Mouse (Mus musculus) hindbrain, embryonic 12.5 days (tissue): ENCODE results near the gene AC161166.1. TPM values are rescaled to one million over a fixed set of nuclear protein-coding genes. Genes with fewer than 3 reads are reported as not detected.
"Not testable (repeated sequence)": the region's sequence is repeated elsewhere in the genome, so short reads cannot be mapped to it uniquely, and the experiment has no call there.

Source experiments
- ATAC-seq: fragments of 200-750 bp; cut with Nextera tagmentation; 2 replicates; pipeline ENCODE4 v1.8.0; 2017; ENCODE audit warnings: moderate TSS enrichment; ENCODE audit not compliant: low FRiP score
- H3K27ac ChIP-seq: fragments of 300-500 bp; sonication (generic); 2 replicates; pipeline ENCODE4 v1.5.1; 2016; ENCODE audit warnings: mild to moderate bottlenecking
- H3K27me3 ChIP-seq: fragments of 300-500 bp; sonication (generic); 2 replicates; pipeline ENCODE4 v1.6.1; 2016; ENCODE audit warnings: mild to moderate bottlenecking
- H3K36me3 ChIP-seq: fragments of 300-500 bp; sonication (generic); 2 replicates; pipeline ENCODE4 v1.6.1; 2016; ENCODE audit warnings: mild to moderate bottlenecking
- H3K4me1 ChIP-seq: fragments of 300-500 bp; sonication (generic); 2 replicates; pipeline ENCODE4 v1.6.1; 2016
- H3K4me2 ChIP-seq: fragments of 300-500 bp; sonication (generic); replicated peaks from 2 replicates; pipeline ENCODE4 v1.6.1; 2016; ENCODE audit warnings: mild to moderate bottlenecking
- H3K4me3 ChIP-seq: fragments of 300-500 bp; sonication (generic); 2 replicates; pipeline ENCODE4 v1.5.1; 2016; ENCODE audit warnings: mild to moderate bottlenecking
- H3K9ac ChIP-seq: fragments of 300-500 bp; sonication (generic); 2 replicates; pipeline ENCODE4 v1.6.1; 2016; ENCODE audit warnings: mild to moderate bottlenecking, moderate library complexity
- H3K9me3 ChIP-seq: fragments of 300-500 bp; sonication (generic); replicated peaks from 2 replicates; pipeline ENCODE4 v1.6.1; 2016; ENCODE audit warnings: mild to moderate bottlenecking
- WGBS: fragments of 180-500 bp; shearing (Covaris S2); methylation state at CpG from one replicate; pipeline ENCODE4 v1.1.7; 2016; 5-methylcytosine and 5-hydroxymethylcytosine counted together
- polyA plus RNA-seq: library from polyadenylated mRNA; unstranded; fragments of >200 nt; fragmentation: Nextera tagmentation; extraction: Ambion mirVana; gene quantifications from 2 replicates; pipeline ENCODE4 v1.2.1, GENCODE M21; 2016

The AC161166.1 gene
- polyA plus RNA-seq, 1 experiment from 2014 or later, result 1.9 TPM

DNA sequence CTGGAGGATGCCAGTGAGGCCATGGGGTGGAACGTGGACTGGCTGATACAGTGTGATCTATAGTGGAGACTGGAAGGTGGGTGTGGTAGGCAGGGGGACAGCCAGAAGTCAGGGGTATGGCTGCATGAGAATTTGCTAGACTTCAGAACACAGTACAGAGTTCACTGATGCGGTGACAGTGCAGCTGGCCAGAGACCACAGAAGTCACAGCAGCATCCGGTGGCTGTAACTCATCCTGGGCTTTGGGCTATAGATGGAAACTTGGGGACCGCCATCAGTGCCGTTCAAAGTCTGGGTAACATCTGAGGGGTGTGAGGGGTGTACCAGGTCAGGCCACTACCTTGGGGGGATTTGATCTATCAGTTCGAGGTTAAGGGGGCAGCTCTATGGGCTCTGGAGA lies 11.5 kb upstream of the AC161166.1 start:
- Histone ChIP-seq H3K9me3 (no peaks in the 10 kb centered on the region), H3K27me3 (no peaks in the 10 kb centered on the region), H3K27ac (no peak overlapping the region), H3K9ac (no peak overlapping the region), H3K4me3 (no peak overlapping the region), H3K4me1 (no peaks in the 10 kb centered on the region), H3K4me2 (no peak overlapping the region), H3K36me3 (peaks cover 2% of the 10 kb centered on the region; the same call in 1 of the 2 replicates)
- 83% methylated on average over 6 of the region's 6 CpGs for WGBS
- no peak for ATAC-seq

GRCm38 (mm10) chr7:24522805-24523204 lies 10.6 kb upstream of the AC161166.1 start:
- no peaks in the 10 kb centered on the region for H3K9me3 ChIP-seq
- H3K27ac ChIP-seq, result no peak overlapping the region
- peaks cover 10% of the 10 kb centered on the region for H3K36me3 ChIP-seq
- H3K27me3 ChIP-seq, result no peaks in the 10 kb centered on the region
- no peaks in the 10 kb centered on the region for H3K4me1 ChIP-seq
- H3K9ac ChIP-seq, result no peak overlapping the region
- no peak overlapping the region for H3K4me3 ChIP-seq
- 66% methylated on average over 5 of the region's 5 CpGs for WGBS
- no peak for ATAC-seq
- H3K4me2 ChIP-seq, result no peak overlapping the region

DNA sequence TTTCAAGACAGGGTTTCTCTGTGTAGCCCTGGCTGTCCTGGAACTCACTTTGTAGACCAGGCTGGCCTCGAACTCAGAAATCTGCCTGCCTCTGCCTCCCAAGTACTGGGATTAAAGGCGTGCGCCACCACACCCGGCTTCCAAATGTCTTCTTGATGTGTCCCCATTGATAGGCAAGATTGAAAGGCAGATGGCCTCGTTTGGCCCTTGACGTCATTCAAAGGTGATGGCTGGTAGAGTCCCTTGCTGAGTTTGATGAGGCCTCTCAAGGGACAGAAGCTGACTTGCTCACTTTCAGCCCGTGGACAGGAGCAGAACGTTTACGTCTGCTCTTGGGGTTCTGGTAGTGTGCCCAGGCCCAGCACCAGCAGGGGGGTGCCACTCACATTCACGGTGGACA lies 7.8 kb upstream of the AC161166.1 start:
- not testable (repeated sequence) for H3K9ac ChIP-seq, ATAC-seq, H3K4me1 ChIP-seq, H3K4me2 ChIP-seq, H3K27me3 ChIP-seq, H3K9me3 ChIP-seq, H3K27ac ChIP-seq, H3K4me3 ChIP-seq
- 85% methylated on average over 10 of the region's 10 CpGs for WGBS
- H3K36me3 ChIP-seq, result peaks cover 27% of the 10 kb centered on the region

DNA sequence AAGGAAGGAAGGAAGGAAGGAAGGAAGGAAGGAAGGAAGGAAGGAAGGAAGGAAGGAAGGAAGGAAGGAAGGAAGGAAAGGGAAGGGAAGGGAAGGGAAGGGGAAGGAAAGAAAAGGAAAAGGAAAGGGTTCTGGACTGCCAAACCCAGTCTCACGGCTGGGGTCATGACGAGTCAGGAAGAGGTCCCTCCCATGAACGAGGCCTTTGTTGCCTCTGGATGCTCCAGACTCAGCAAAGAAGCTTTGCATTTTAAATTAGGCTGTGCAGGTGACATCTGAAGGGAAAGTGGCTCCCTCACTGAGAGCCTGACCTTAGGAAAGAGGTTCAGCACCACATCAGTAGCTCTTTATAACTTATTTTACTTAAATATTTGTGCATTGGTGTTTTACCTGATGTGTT lies 6.9 kb upstream of the AC161166.1 start:
- Histone ChIP-seq H3K27ac (no peak overlapping the region), H3K4me1 (0 out of 2 replicates have a peak, but pooled peaks cover 2% of the 10 kb centered on the region), H3K4me2 (no peak overlapping the region), H3K9me3 (no peaks in the 10 kb centered on the region), H3K9ac (no peak overlapping the region), H3K4me3 (no peak overlapping the region), H3K36me3 (peaks cover 34% of the 10 kb centered on the region), H3K27me3 (no peaks in the 10 kb centered on the region)
- 48% methylated on average over 3 of the region's 3 CpGs for WGBS
- ATAC-seq, result no peak

GRCm38 (mm10) chr7:24517654-24518053 lies 5.4 kb upstream of the AC161166.1 start:
- H3K9me3 ChIP-seq, result no peaks in the 10 kb centered on the region
- no peak overlapping the region for H3K4me2 ChIP-seq
- H3K27ac ChIP-seq, result 0 out of 2 replicates have a peak overlapping the region, but pooled peaks have one; percentile 57
- no peak overlapping the region for H3K9ac ChIP-seq
- peaks cover 44% of the 10 kb centered on the region for H3K36me3 ChIP-seq
- WGBS, result 62% methylated on average over 6 of the region's 6 CpGs
- 0 out of 2 replicates have a peak, but pooled peaks cover 2% of the 10 kb centered on the region for H3K4me1 ChIP-seq
- no peaks in the 10 kb centered on the region for H3K27me3 ChIP-seq
- ATAC-seq, result no peak
- H3K4me3 ChIP-seq, result no peak overlapping the region

DNA sequence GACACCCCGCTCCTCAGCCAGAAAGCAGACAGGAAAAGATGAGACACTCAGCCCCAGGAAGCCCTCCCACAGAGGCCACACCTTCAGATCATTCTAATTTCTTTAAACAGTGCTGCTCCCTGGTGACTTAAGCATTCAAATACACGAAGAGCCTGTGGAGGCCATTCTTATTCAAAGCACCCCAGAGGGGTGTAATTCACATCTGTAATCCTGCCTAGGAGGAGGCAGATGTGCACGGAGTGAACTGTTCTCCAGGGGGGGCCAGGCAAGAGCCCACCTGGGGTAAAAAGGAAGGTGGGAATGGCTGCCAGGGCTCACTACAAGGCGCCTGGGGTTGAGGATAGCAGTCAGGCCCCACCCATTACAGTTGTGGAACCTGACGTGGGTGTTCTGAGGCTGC lies 4.8 kb upstream of the AC161166.1 start:
- Histone ChIP-seq H3K9ac (no peak overlapping the region), H3K27ac (no peak overlapping the region), H3K9me3 (no peaks in the 10 kb centered on the region), H3K36me3 (peaks cover 49% of the 10 kb centered on the region), H3K27me3 (no peaks in the 10 kb centered on the region), H3K4me1 (0 out of 2 replicates have a peak, but pooled peaks cover 2% of the 10 kb centered on the region), H3K4me2 (no peak overlapping the region), H3K4me3 (no peak overlapping the region)
- ATAC-seq, result no peak
- WGBS, result 34% methylated on average over 5 of the region's 5 CpGs

DNA sequence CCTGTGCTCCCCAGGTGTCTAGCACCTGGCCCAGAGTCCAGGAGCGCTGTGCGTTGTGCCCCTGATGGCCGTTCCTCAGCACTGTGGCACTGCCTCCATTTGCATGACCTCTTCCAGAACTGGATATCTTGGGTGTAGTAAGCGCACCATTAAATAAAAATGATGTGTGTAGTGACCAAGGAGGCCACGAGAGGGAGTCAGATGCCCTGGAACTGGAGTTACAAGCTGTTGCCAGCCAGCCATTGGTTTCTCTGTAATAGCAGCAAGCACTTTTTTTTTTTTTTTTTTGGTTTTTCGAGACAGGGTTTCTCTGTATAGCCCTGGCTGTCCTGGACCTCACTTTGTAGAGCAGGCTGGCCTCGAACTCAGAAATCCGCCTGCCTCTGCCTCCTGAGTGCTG lies 4.1 kb upstream of the AC161166.1 start:
- not testable (repeated sequence) for H3K9ac ChIP-seq, H3K4me1 ChIP-seq, H3K27ac ChIP-seq, H3K9me3 ChIP-seq, H3K4me2 ChIP-seq, H3K4me3 ChIP-seq, H3K27me3 ChIP-seq, ATAC-seq
- peaks cover 57% of the 10 kb centered on the region for H3K36me3 ChIP-seq
- 55% methylated on average over 7 of the region's 8 CpGs for WGBS

DNA sequence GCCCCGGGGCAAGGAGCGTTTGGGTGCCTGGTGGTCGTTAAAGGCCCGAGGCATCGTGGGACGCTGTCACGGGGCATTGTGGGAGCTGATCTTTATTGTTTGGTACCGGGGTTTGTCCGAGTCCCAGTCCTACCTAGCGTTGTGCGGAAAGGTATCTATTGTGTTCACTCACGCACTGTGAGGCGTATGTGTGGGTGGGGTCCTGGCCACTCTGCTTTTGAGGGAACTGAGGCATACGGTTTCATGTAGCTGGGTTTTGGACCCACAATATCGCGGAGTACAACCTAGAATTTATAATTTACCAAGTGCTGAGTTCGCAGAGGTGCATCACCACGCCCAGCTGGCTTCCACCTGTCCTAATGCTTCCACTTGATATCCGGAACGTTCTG lies 4.5 kb downstream of the AC161166.1 start:
- Histone ChIP-seq H3K4me1 (peaks cover 47% of the 10 kb centered on the region), H3K9ac (peak overlapping the region; percentile 89)
- WGBS, result 1% methylated on average over 20 of the region's 20 CpGs

DNA sequence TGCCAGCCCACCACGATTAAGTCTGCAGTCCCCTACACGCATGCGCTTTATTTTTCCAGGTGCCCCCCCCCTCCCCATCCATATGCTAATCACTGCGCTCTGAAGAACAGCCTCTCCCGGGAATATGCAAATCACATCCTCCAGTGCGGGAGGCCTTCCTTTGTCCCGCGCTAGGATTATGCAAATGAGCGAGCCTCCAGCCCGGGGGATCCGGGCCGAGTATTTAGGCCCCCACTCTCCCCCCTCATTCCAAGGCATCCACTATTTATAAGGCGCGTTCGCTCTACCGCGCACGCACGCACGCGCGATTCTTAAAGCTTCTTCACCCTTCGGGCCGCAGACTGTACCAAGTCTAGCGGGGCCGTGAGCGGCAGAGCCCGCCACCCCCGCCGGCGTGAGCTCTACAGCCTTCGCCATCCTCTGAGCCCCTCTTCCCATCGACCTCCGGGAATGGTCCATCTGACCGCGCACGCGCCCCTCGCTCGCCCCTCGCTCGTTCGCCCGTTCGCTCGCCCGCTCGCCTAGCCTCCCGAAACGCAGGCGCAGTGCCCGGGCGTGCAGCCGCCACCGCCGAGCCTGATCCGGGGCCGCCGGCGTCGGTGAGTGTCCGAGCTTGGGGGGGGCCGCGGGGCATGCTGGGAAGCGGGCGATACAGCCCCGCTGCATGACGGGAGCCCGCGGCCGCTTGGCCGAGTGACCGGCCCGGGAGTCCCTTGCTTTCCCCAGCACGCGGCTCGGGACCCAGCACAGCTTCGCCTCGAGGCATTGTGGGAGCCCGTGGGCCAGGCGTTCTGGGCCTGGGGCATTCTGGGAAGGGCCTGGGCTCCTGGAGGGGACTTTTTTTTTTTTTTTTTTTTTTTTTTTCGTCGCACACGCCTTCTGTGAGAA lies 5.2 kb downstream of the AC161166.1 start, which contains the start of gene Zfp428:
Gene Zfp428, plus strand, starts transcription at position 169 of the 888 bp plus-strand sequence.
- no peaks in the 10 kb centered on the region for H3K27me3 ChIP-seq
- peak within 1 kb of the TSS; percentile 89 for H3K9ac ChIP-seq
- no peaks in the 10 kb centered on the region for H3K9me3 ChIP-seq
- H3K4me1 ChIP-seq, result peaks cover 47% of the 10 kb centered on the region
- H3K36me3 ChIP-seq, result peaks cover 23% of the 10 kb centered on the region
- H3K4me2 ChIP-seq, result peak within 1 kb of the TSS; percentile 79
- H3K27ac ChIP-seq, result peak within 1 kb of the TSS; percentile 99
- ATAC-seq, result peak; percentile 93
- H3K4me3 ChIP-seq, result peak within 1 kb of the TSS; percentile 61
- under 1% methylated on average over 82 of the region's 84 CpGs for WGBS

More for the DNA sequence above, 4.5 kb downstream of the AC161166.1 start:
- Histone ChIP-seq H3K4me2 (peak overlapping the region; percentile 79), H3K36me3 (peaks cover 23% of the 10 kb centered on the region), H3K27ac (peak overlapping the region; percentile 99), H3K9me3 (no peaks in the 10 kb centered on the region), H3K27me3 (no peaks in the 10 kb centered on the region), H3K4me3 (peak overlapping the region; percentile 61)
- ATAC-seq, result peak; percentile 18; the same call in 1 of the 2 replicates

- peak overlapping the region; percentile 99 for H3K27ac ChIP-seq
- H3K9me3 ChIP-seq, result no peaks in the 10 kb centered on the region
- under 1% methylated on average over 12 of the region's 12 CpGs for WGBS
- peaks cover 47% of the 10 kb centered on the region for H3K4me1 ChIP-seq
- peaks cover 24% of the 10 kb centered on the region for H3K36me3 ChIP-seq
- peak overlapping the region; percentile 79 for H3K4me2 ChIP-seq
- no peak; the same call in 1 of the 2 replicates for ATAC-seq
- H3K27me3 ChIP-seq, result 0 out of 2 replicates have a peak, but pooled peaks cover 1% of the 10 kb centered on the region
- peak overlapping the region; percentile 89 for H3K9ac ChIP-seq
- H3K4me3 ChIP-seq, result peak overlapping the region; percentile 61
Observed at GRCm38 (mm10) chr7:24506476-24506837, 5.8 kb downstream of the AC161166.1 start.

DNA sequence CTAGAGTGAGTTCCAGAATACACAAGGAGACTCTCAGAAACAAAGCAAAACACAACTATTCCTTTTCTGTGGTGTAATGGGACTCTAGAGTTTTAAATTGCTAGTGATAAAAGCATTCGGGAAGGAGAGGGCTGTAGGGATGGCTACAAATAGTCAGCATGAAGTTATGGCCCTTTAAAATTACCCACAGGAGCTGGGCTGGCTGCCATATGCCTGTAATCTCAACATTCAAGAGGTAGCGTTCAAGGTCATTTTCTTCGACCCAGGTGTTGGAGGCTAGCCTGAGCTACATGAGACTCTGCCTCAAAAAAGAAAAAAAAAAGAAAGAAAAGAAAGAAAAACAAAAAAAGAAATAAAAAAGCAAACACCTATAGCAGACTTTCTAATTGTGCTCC lies 6.2 kb downstream of the AC161166.1 start:
- H3K27me3 ChIP-seq, result 0 out of 2 replicates have a peak, but pooled peaks cover 5% of the 10 kb centered on the region
- no peak for ATAC-seq
- peak overlapping the region; percentile 61 for H3K4me3 ChIP-seq
- peaks cover 47% of the 10 kb centered on the region for H3K4me1 ChIP-seq
- no peaks in the 10 kb centered on the region for H3K9me3 ChIP-seq
- H3K27ac ChIP-seq, result peak overlapping the region; percentile 99
- H3K9ac ChIP-seq, result peak overlapping the region; percentile 89
- peaks cover 24% of the 10 kb centered on the region for H3K36me3 ChIP-seq
- H3K4me2 ChIP-seq, result peak overlapping the region; percentile 79
- 20% methylated on average over 3 of the region's 3 CpGs for WGBS

- Histone ChIP-seq H3K4me1 (peaks cover 44% of the 10 kb centered on the region), H3K4me2 (peak overlapping the region; percentile 79), H3K27me3 (0 out of 2 replicates have a peak, but pooled peaks cover 5% of the 10 kb centered on the region), H3K4me3 (no peak overlapping the region), H3K27ac (peak overlapping the region; percentile 99), H3K36me3 (peaks cover 24% of the 10 kb centered on the region), H3K9ac (peak overlapping the region; percentile 24; the same call in 1 of the 2 replicates), H3K9me3 (no peaks in the 10 kb centered on the region)
- ATAC-seq, result no peak
- WGBS, result 13% methylated on average over 15 of the region's 15 CpGs
Observed at GRCm38 (mm10) chr7:24505447-24506064, 6.7 kb downstream of the AC161166.1 start.
